Comparison of ENCODE assay signal across 27 mouse cellular contexts in the genomic region with DNA sequence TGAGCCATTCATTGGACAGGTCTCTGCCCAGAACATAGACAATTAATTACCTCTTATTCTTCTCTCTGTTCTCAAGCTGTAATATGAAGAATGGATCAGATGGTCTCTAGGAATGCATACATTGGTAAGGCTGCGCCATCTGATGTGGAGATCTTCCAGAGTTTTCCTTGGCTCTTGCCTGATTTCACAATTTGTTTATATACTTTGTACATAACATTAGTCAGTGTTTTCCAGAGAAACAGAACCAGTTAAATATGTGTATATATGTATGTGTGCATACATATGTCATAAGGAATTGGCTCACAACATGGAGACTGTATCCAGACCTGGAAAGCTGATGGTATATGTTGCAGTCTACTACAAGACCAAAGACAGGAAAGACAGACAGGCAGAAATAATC.
"Had no signal": no experiment of that assay in that cellular context is flagged by ENCODE, and none has a peak within 500 bp of the region (broad histone marks: within the 10 kb centered on the region; RNA-seq: fewer than 3 reads in every experiment).

No protein-coding gene starts in this region.

- ATAC-seq: hindbrain, embryonic 16.5 days; inflammation-experienced regulatory T-cells, adult 6 months; intestine, embryonic 15.5 days; liver, embryonic 12.5 days had no signal

- H3K4me1 ChIP-seq: heart, embryonic 10.5 days; heart, embryonic 12.5 days; hindbrain, embryonic 10.5 days; hindbrain, embryonic 12.5 days; intestine, embryonic 15.5 days; kidney, embryonic 15.5 days; limb, embryonic 13.5 days; limb, embryonic 15.5 days; liver, embryonic 12.5 days had no signal

- H3K27ac ChIP-seq: heart, embryonic 10.5 days; hindbrain, embryonic 10.5 days; hindbrain, embryonic 12.5 days; hindbrain, embryonic 14.5 days; intestine, embryonic 15.5 days; kidney, embryonic 15.5 days; kidney, postnatal 0 days; limb, embryonic 13.5 days; limb, embryonic 15.5 days; liver, embryonic 12.5 days; liver, embryonic 14.5 days had no signal

- H3K9me3 ChIP-seq: heart, embryonic 10.5 days; heart, embryonic 12.5 days; hindbrain, embryonic 10.5 days; hindbrain, embryonic 12.5 days; intestine, embryonic 15.5 days; kidney, embryonic 15.5 days; limb, embryonic 13.5 days; limb, embryonic 15.5 days; liver, embryonic 12.5 days had no signal

- DNase-seq: gastrocnemius, postnatal 10 days; gastrocnemius, postnatal 25 days; heart, adult 18-20 months; heart, postnatal 10 days; heart, postnatal 4 days; kidney, adult 11 months; kidney, adult 2 months; kidney, adult 9 months; kidney, postnatal 14 days; kidney, postnatal 36 days; layer of hippocampus, adult 9-11 months; layer of hippocampus, postnatal 36 days; left cerebral cortex, postnatal 4 days had no signal

- H3K36me3 ChIP-seq: heart, embryonic 10.5 days; heart, embryonic 12.5 days; hindbrain, embryonic 10.5 days; hindbrain, embryonic 12.5 days; intestine, embryonic 15.5 days; kidney, embryonic 15.5 days; limb, embryonic 13.5 days; limb, embryonic 15.5 days; liver, embryonic 12.5 days had no signal

- H3K9ac ChIP-seq: heart, embryonic 12.5 days; hindbrain, embryonic 12.5 days; hindbrain, embryonic 14.5 days; intestine, embryonic 15.5 days; kidney, embryonic 15.5 days; limb, embryonic 13.5 days; limb, embryonic 15.5 days; liver, embryonic 12.5 days; liver, embryonic 14.5 days had no signal

- H3K4me3 ChIP-seq: heart, embryonic 10.5 days; heart, embryonic 12.5 days; hindbrain, embryonic 10.5 days; hindbrain, embryonic 12.5 days; intestine, embryonic 15.5 days; kidney, embryonic 15.5 days; limb, embryonic 13.5 days; limb, embryonic 15.5 days; liver, embryonic 12.5 days had no signal

- H3K4me2 ChIP-seq: heart, embryonic 12.5 days; hindbrain, embryonic 12.5 days; hindbrain, embryonic 14.5 days; intestine, embryonic 15.5 days; kidney, embryonic 15.5 days; limb, embryonic 13.5 days; limb, embryonic 15.5 days; liver, embryonic 12.5 days had no signal

- H3K27me3 ChIP-seq: heart, embryonic 12.5 days; hindbrain, embryonic 12.5 days; intestine, embryonic 15.5 days; kidney, embryonic 15.5 days; limb, embryonic 13.5 days; limb, embryonic 15.5 days; liver, embryonic 12.5 days had no signal
